Mouse (Mus musculus) heart, embryonic 12.5 days (tissue): Measurements from ENCODE around the gene Umod. TPM values are rescaled to one million over a fixed set of nuclear protein-coding genes. Genes with fewer than 3 reads are reported as not detected.

Experiments used
- ATAC-seq: fragments of 200-750 bp; cut with Nextera tagmentation; 2 replicates; pipeline ENCODE4 v1.8.0; 2017; ENCODE audit warnings: moderate TSS enrichment, moderate library complexity; ENCODE audit not compliant: insufficient number of reproducible peaks, low FRiP score
- H3K27ac ChIP-seq: fragments of 300-500 bp; sonication (generic); 2 replicates; pipeline ENCODE4 v1.5.1; 2016; ENCODE audit warnings: mild to moderate bottlenecking, moderate library complexity; ENCODE audit not compliant: poor library complexity, severe bottlenecking
- H3K27me3 ChIP-seq: fragments of 300-500 bp; sonication (generic); replicated peaks from 2 replicates; pipeline ENCODE4 v1.6.1; 2016; ENCODE audit warnings: mild to moderate bottlenecking, moderate library complexity
- H3K36me3 ChIP-seq: fragments of 300-500 bp; sonication (generic); 2 replicates; pipeline ENCODE4 v1.6.1; 2016; ENCODE audit warnings: mild to moderate bottlenecking, moderate library complexity
- H3K4me1 ChIP-seq: fragments of 300-500 bp; sonication (generic); replicated peaks from 2 replicates; pipeline ENCODE4 v1.6.1; 2016; ENCODE audit warnings: mild to moderate bottlenecking
- H3K4me2 ChIP-seq: fragments of 300-500 bp; sonication (generic); 2 replicates; pipeline ENCODE4 v1.6.1; 2016; ENCODE audit warnings: mild to moderate bottlenecking, moderate library complexity
- H3K4me3 ChIP-seq: fragments of 300-500 bp; sonication (generic); 2 replicates; pipeline ENCODE4 v1.5.1; 2016; ENCODE audit warnings: mild to moderate bottlenecking
- H3K9ac ChIP-seq: fragments of 300-500 bp; sonication (generic); 2 replicates; pipeline ENCODE4 v1.6.1; 2016; ENCODE audit warnings: mild to moderate bottlenecking, moderate library complexity
- H3K9me3 ChIP-seq: fragments of 300-500 bp; sonication (generic); replicated peaks from 2 replicates; pipeline ENCODE4 v1.6.1; 2016; ENCODE audit warnings: mild to moderate bottlenecking, moderate library complexity
- WGBS: fragments of 180-500 bp; shearing (Covaris S2); methylation state at CpG from one replicate; pipeline ENCODE4 v1.1.7; 2016; 5-methylcytosine and 5-hydroxymethylcytosine counted together
- polyA plus RNA-seq: library from polyadenylated mRNA; unstranded; fragments of >200 nt; fragmentation: Nextera tagmentation; extraction: Ambion mirVana; gene quantifications from 2 replicates; pipeline ENCODE4 v1.2.1, GENCODE M21; 2016

Umod gene
- polyA plus RNA-seq, 1 experiment from 2014 or later: not detected

GRCm38 (mm10) chr7:119515492-119516271 lies 36.6 kb upstream of the Umod start:
- H3K36me3 ChIP-seq: no peaks in the 10 kb centered on the region
- no peak overlapping the region for H3K9ac ChIP-seq
- no peak overlapping the region for H3K4me3 ChIP-seq
- H3K4me2 ChIP-seq: no peak overlapping the region
- no peaks in the 10 kb centered on the region for H3K4me1 ChIP-seq
- ATAC-seq: 0 out of 2 replicates have a peak, but pooled peaks have one; percentile 42
- 61% methylated on average over 10 of the region's 10 CpGs for WGBS
- H3K9me3 ChIP-seq: no peaks in the 10 kb centered on the region
- H3K27ac ChIP-seq: no peak overlapping the region
- H3K27me3 ChIP-seq: peaks cover 9% of the 10 kb centered on the region; the same call in 1 of the 2 replicates

GRCm38 (mm10) chr7:119513056-119513455 lies 34.0 kb upstream of the Umod start:
- H3K9ac ChIP-seq: no peak overlapping the region
- H3K4me2 ChIP-seq: no peak overlapping the region
- WGBS: 29% methylated on average over 7 of the region's 7 CpGs
- H3K4me1 ChIP-seq: no peaks in the 10 kb centered on the region
- no peak for ATAC-seq
- no peak overlapping the region for H3K27ac ChIP-seq
- H3K4me3 ChIP-seq: no peak overlapping the region
- H3K27me3 ChIP-seq: peaks cover 9% of the 10 kb centered on the region; the same call in 1 of the 2 replicates
- no peaks in the 10 kb centered on the region for H3K36me3 ChIP-seq
- no peaks in the 10 kb centered on the region for H3K9me3 ChIP-seq

GRCm38 (mm10) chr7:119511143-119511542 lies 32.1 kb upstream of the Umod start:
- Histone ChIP-seq H3K36me3 (no peaks in the 10 kb centered on the region), H3K4me2 (no peak overlapping the region), H3K4me3 (no peak overlapping the region), H3K4me1 (no peaks in the 10 kb centered on the region), H3K9ac (no peak overlapping the region), H3K27me3 (peaks cover 9% of the 10 kb centered on the region; the same call in 1 of the 2 replicates), H3K9me3 (no peaks in the 10 kb centered on the region), H3K27ac (no peak overlapping the region)
- no peak for ATAC-seq
- WGBS: 77% methylated on average over 4 of the region's 4 CpGs

- no peaks in the 10 kb centered on the region for H3K9me3 ChIP-seq
- H3K27ac ChIP-seq: no peak overlapping the region
- no peaks in the 10 kb centered on the region for H3K27me3 ChIP-seq
- H3K9ac ChIP-seq: no peak overlapping the region
- H3K4me2 ChIP-seq: no peak overlapping the region
- no peak overlapping the region for H3K4me3 ChIP-seq
- 73% methylated on average over 4 of the region's 4 CpGs for WGBS
- no peak for ATAC-seq
- H3K4me1 ChIP-seq: no peaks in the 10 kb centered on the region
- H3K36me3 ChIP-seq: no peaks in the 10 kb centered on the region
Observed at GRCm38 (mm10) chr7:119490041-119490780, 11.1 kb upstream of the Umod start.

GRCm38 (mm10) chr7:119486683-119487082 lies 7.6 kb upstream of the Umod start:
- H3K4me3 ChIP-seq: no peak overlapping the region
- H3K4me1 ChIP-seq: no peaks in the 10 kb centered on the region
- no peaks in the 10 kb centered on the region for H3K27me3 ChIP-seq
- H3K36me3 ChIP-seq: no peaks in the 10 kb centered on the region
- no peak overlapping the region for H3K4me2 ChIP-seq
- H3K27ac ChIP-seq: no peak overlapping the region
- ATAC-seq: no peak
- no peak overlapping the region for H3K9ac ChIP-seq
- WGBS: 81% methylated on average over 5 of the region's 5 CpGs
- no peaks in the 10 kb centered on the region for H3K9me3 ChIP-seq

- Histone ChIP-seq H3K4me2 (no peak overlapping the region), H3K27ac (no peak overlapping the region), H3K4me1 (no peaks in the 10 kb centered on the region), H3K9me3 (no peaks in the 10 kb centered on the region), H3K27me3 (no peaks in the 10 kb centered on the region), H3K9ac (no peak overlapping the region), H3K4me3 (no peak overlapping the region), H3K36me3 (no peaks in the 10 kb centered on the region)
- ATAC-seq: no peak
- 75% methylated on average over 4 of the region's 4 CpGs for WGBS
Observed at GRCm38 (mm10) chr7:119484154-119484553, 5.1 kb upstream of the Umod start.

GRCm38 (mm10) chr7:119476500-119477389 lies 2.3 kb downstream of the Umod start:
- no peaks in the 10 kb centered on the region for H3K36me3 ChIP-seq
- H3K4me3 ChIP-seq: no peak overlapping the region
- 63% methylated on average over 33 of the region's 33 CpGs for WGBS
- no peak for ATAC-seq
- H3K9ac ChIP-seq: no peak overlapping the region
- H3K4me1 ChIP-seq: no peaks in the 10 kb centered on the region
- H3K27ac ChIP-seq: no peak overlapping the region
- no peaks in the 10 kb centered on the region for H3K9me3 ChIP-seq
- no peak overlapping the region for H3K4me2 ChIP-seq
- no peaks in the 10 kb centered on the region for H3K27me3 ChIP-seq

GRCm38 (mm10) chr7:119459185-119459584 lies 19.9 kb downstream of the Umod start, which contains the start of gene Gp2:
Gp2 (minus strand) TSS chr7:119459285.
- Histone ChIP-seq H3K9me3 (no peaks in the 10 kb centered on the region), H3K9ac (no peak within 1 kb of the TSS), H3K27me3 (no peaks in the 10 kb centered on the region), H3K4me1 (no peaks in the 10 kb centered on the region), H3K27ac (no peak within 1 kb of the TSS), H3K36me3 (no peaks in the 10 kb centered on the region), H3K4me2 (no peak within 1 kb of the TSS), H3K4me3 (no peak within 1 kb of the TSS)
- WGBS: 86% methylated on average over 6 of the region's 6 CpGs
- no peak for ATAC-seq

- H3K9me3 ChIP-seq: no peaks in the 10 kb centered on the region
- H3K4me3 ChIP-seq: no peak overlapping the region
- H3K27me3 ChIP-seq: no peaks in the 10 kb centered on the region
- 72% methylated on average over 7 of the region's 7 CpGs for WGBS
- ATAC-seq: no peak
- no peak overlapping the region for H3K4me2 ChIP-seq
- no peaks in the 10 kb centered on the region for H3K4me1 ChIP-seq
- no peaks in the 10 kb centered on the region for H3K36me3 ChIP-seq
- no peak overlapping the region for H3K9ac ChIP-seq
- no peak overlapping the region for H3K27ac ChIP-seq
Observed at GRCm38 (mm10) chr7:119454192-119454591, 24.9 kb downstream of the Umod start.

GRCm38 (mm10) chr7:119443849-119444248 lies 35.2 kb downstream of the Umod start:
- no peak overlapping the region for H3K27ac ChIP-seq
- WGBS: 64% methylated on average over 4 of the region's 4 CpGs
- H3K9ac ChIP-seq: no peak overlapping the region
- H3K4me1 ChIP-seq: no peaks in the 10 kb centered on the region
- H3K27me3 ChIP-seq: no peaks in the 10 kb centered on the region
- no peak overlapping the region for H3K4me3 ChIP-seq
- H3K4me2 ChIP-seq: no peak overlapping the region
- no peaks in the 10 kb centered on the region for H3K36me3 ChIP-seq
- H3K9me3 ChIP-seq: no peaks in the 10 kb centered on the region
- no peak for ATAC-seq

- Histone ChIP-seq H3K27ac (no peak overlapping the region), H3K36me3 (no peaks in the 10 kb centered on the region), H3K27me3 (no peaks in the 10 kb centered on the region), H3K4me2 (no peak overlapping the region), H3K9me3 (no peaks in the 10 kb centered on the region), H3K4me1 (no peaks in the 10 kb centered on the region), H3K4me3 (no peak overlapping the region), H3K9ac (no peak overlapping the region)
- WGBS: 74% methylated on average over 1 of the region's 1 CpGs
- no peak for ATAC-seq
Observed at GRCm38 (mm10) chr7:119441938-119442337, 37.1 kb downstream of the Umod start.
